Comparison of ENCODE assay signal across 19 mouse cellular contexts in the genomic region with DNA sequence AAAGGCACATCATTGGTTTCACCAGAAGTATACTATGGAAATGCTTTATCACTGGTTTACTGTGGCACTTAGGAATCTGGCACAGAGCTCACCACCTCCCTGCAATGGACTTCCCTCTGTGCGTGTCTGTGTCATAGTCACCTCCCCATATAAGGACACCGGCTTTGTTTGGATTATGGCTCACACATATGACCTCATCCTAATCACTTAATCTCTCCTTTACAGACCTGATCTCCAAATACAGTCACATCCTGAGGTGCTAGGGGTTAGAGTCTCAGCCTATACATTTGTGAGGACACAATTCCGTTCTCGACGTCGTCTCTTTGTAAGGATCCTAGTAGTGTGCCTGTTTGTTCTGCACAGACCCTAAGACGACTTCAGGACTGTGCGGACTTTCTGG. TPM values are rescaled to one million over a fixed set of nuclear protein-coding genes. Genes with fewer than 3 reads are reported as not detected.
A peak's percentile ranks its signal among the peaks of the same experiment; 100 is the strongest.
DNase-seq lines count a peak whose midpoint lies in the region; ATAC-seq lines count a peak whose summit lies in the region.
"Had no signal": no experiment of that assay in that cellular context is flagged by ENCODE, and none has a peak within 500 bp of the region (broad histone marks: within the 10 kb centered on the region; RNA-seq: fewer than 3 reads in every experiment).

No protein-coding gene starts in this region.

- no peak overlapping the region for H3K9ac ChIP-seq in heart, embryonic 11.5 days (ENCODE audit: low read depth, low read length)
- H3K9ac ChIP-seq: heart, embryonic 13.5 days; midbrain, embryonic 15.5 days had no signal

- H3K27me3 ChIP-seq in heart, embryonic 11.5 days (ENCODE audit: control insufficient read depth, insufficient read depth, low read length): no peaks in the 10 kb centered on the region
- H3K27me3 ChIP-seq: midbrain, embryonic 15.5 days had no signal

- DNase-seq in heart, adult 9 months (ENCODE audit: low spot score in 2 of 2): peak; percentile 0
- DNase-seq in left cerebral cortex, postnatal 10 days (ENCODE audit: extremely low spot score in 1 of 2, low spot score in 2 of 2): peak; percentile 0 to 3
- no peak for DNase-seq in left cerebral cortex, postnatal 4 days
- peak; percentile 2 for DNase-seq in urinary bladder, postnatal 25 days (ENCODE audit: low spot score)
- DNase-seq in urinary bladder, postnatal 10 days (ENCODE audit: low spot score): no peak
- DNase-seq in spleen, adult 12 weeks (ENCODE audit: low spot score): no peak
- no peak for DNase-seq in left cerebral cortex, adult 8-10 months (ENCODE audit: low spot score in 2 of 2)
- DNase-seq: embryo, embryonic 11 days; thymus, postnatal 4 days had no signal

- H3K4me1 ChIP-seq in heart, embryonic 11.5 days (ENCODE audit: control insufficient read depth, insufficient read depth, low read length): no peaks in the 10 kb centered on the region; the same call in 1 of the 2 replicates
- H3K4me1 ChIP-seq: midbrain, embryonic 15.5 days had no signal

- WGBS in heart, embryonic 11.5 days (ENCODE audit: insufficient replicate concordance): 54% methylated on average over 8 of the region's 8 CpGs

- no peaks in the 10 kb centered on the region for H3K36me3 ChIP-seq in heart, embryonic 11.5 days (ENCODE audit: control insufficient read depth, insufficient read depth, low read length)
- H3K36me3 ChIP-seq: heart, embryonic 13.5 days; midbrain, embryonic 15.5 days had no signal

- no peaks in the 10 kb centered on the region for H3K9me3 ChIP-seq in heart, embryonic 11.5 days (replicated peaks; ENCODE audit: control insufficient read depth, low read length)
- H3K9me3 ChIP-seq: heart, embryonic 13.5 days; midbrain, embryonic 15.5 days had no signal

- no peak overlapping the region for H3K4me2 ChIP-seq in heart, embryonic 11.5 days
- H3K4me2 ChIP-seq: heart, embryonic 13.5 days; midbrain, embryonic 15.5 days had no signal

- no peak for ATAC-seq in heart, embryonic 11.5 days (replicated peaks; ENCODE audit: insufficient number of reproducible peaks, low FRiP score, low TSS enrichment)
- ATAC-seq: hindbrain, embryonic 16.5 days; midbrain, embryonic 15.5 days had no signal

- no peak overlapping the region for H3K27ac ChIP-seq in heart, embryonic 11.5 days (ENCODE audit: low read depth, low read length)
- H3K27ac ChIP-seq: midbrain, embryonic 15.5 days had no signal

- no peak overlapping the region for H3K4me3 ChIP-seq in heart, embryonic 11.5 days (ENCODE audit: low read depth, low read length)
- H3K4me3 ChIP-seq: erythroblast, embryonic 14.5 days; heart, embryonic 13.5 days; midbrain, embryonic 15.5 days had no signal

- intact Hi-C loops in left cerebral cortex, postnatal 10 days (cut with DNase I): no loop called here
- intact Hi-C loops in left cerebral cortex, postnatal 4 days (cut with DNase I): loop anchor here (10.0 kb wide), 1 partner anchor 400 kb away; no protein-coding TSS in a partner anchor

RNA-seq across cellular contexts. Expression of gene Prnd, which starts 5.4 kb away (rescaled TPM):
- 3.2 and 4.0 TPM in 2 replicates for polyA plus RNA-seq in heart, embryonic 11.5 days (2014; fragmentation: Nextera tagmentation; extraction: Ambion mirVana)
- total RNA-seq in left cerebral cortex, postnatal 10 days (2021): 1 to 10 TPM; 4.2 to 5.0 TPM
- total RNA-seq in left cerebral cortex, postnatal 4 days (2021): 10 to 100 TPM in 1 of 2 experiments, 1 to 10 TPM in 1; 8.1 to 10.0 TPM
- under 1 TPM in 3 of 4 experiments, not detected in 1; 0.11 to 0.30 (median 0.21) TPM for total RNA-seq in left cerebral cortex, adult 8-10 months (2022)
- polyA plus RNA-seq: erythroblast, embryonic 14.5 days had no signal

RNA-seq across cellular contexts. Expression of gene Prn, which starts 35.5 kb away (rescaled TPM):
- polyA plus RNA-seq in heart, embryonic 11.5 days (2014; fragmentation: Nextera tagmentation; extraction: Ambion mirVana): not detected in 2 replicates
- not detected for total RNA-seq in left cerebral cortex, postnatal 10 days (2021)
- total RNA-seq in left cerebral cortex, postnatal 4 days (2021): 1 to 10 TPM in 1 of 2 experiments, not detected in 1; 1.1 TPM
- not detected for total RNA-seq in left cerebral cortex, adult 8-10 months (2022)
- polyA plus RNA-seq: brain, embryonic 14.5 days; C2C12; cerebellum, adult 2 months; erythroblast, embryonic 14.5 days; heart, embryonic 13.5 days; hindbrain, embryonic 16.5 days; limb, embryonic 14.5 days; midbrain, embryonic 15.5 days; neural tube, embryonic 14.5 days had no signal

RNA-seq across cellular contexts. Expression of gene Prnp, which starts 35.5 kb away (rescaled TPM):
- 47.0 and 53.2 TPM in 2 replicates for polyA plus RNA-seq in heart, embryonic 11.5 days (2014; fragmentation: Nextera tagmentation; extraction: Ambion mirVana)
- total RNA-seq in left cerebral cortex, postnatal 10 days (2021): 100 to 1,000 TPM; 384 to 392 TPM
- total RNA-seq in left cerebral cortex, postnatal 4 days (2021): 100 to 1,000 TPM; 227 to 254 TPM
- 100 to 1,000 TPM; 819 to 855 (median 835) TPM for total RNA-seq in left cerebral cortex, adult 8-10 months (2022)

Comparison
In these comparisons a context has a peak if more than half of its experiments do, and no peak if none do; other contexts are left out.
1. DNase-seq: peak in heart, adult 9 months (2 of 2), left cerebral cortex, postnatal 10 days (2 of 2) and urinary bladder, postnatal 25 days (single experiment); none in left cerebral cortex, postnatal 4 days (single experiment), urinary bladder, postnatal 10 days (single experiment), spleen, adult 12 weeks (single experiment) and left cerebral cortex, adult 8-10 months (0 of 2).
2. RNA of gene Prnd, which starts 5.4 kb away (total RNA-seq): 8.1 to 10.0 TPM in left cerebral cortex, postnatal 4 days and 4.2 to 5.0 TPM in left cerebral cortex, postnatal 10 days; 0.11 to 0.30 TPM in left cerebral cortex, adult 8-10 months; every median in the first group is over 4 times any median in the second.